Mouse (Mus musculus) liver, embryonic 11.5 days (tissue): ENCODE results near the gene Gabra2. TPM values are rescaled to one million over a fixed set of nuclear protein-coding genes. Genes with fewer than 3 reads are reported as not detected.

Source experiments
- ATAC-seq: fragments of 200-750 bp; cut with Nextera tagmentation; replicated peaks from 2 replicates; pipeline ENCODE4 v1.8.0; 2017; ENCODE audit warnings: moderate number of reproducible peaks, mild to moderate bottlenecking, moderate TSS enrichment, moderate library complexity; ENCODE audit not compliant: low FRiP score
- DNase-seq: peaks from one replicate; pipeline ENCODE4 v3.0.0-alpha.2; 2017; ENCODE audit warnings: low spot score
- H3K27ac ChIP-seq: fragments of 300-500 bp; sonication (generic); 2 replicates; pipeline ENCODE4 v1.5.1; 2014; ENCODE audit warnings: mild to moderate bottlenecking, low read depth, low read length, control low read depth
- H3K27me3 ChIP-seq: fragments of 300-500 bp; sonication (generic); replicated peaks from 2 replicates; pipeline ENCODE4 v1.6.1; 2014; ENCODE audit warnings: low read length, mixed read lengths; ENCODE audit not compliant: control insufficient read depth, insufficient read depth
- H3K36me3 ChIP-seq: fragments of 300-500 bp; sonication (generic); 2 replicates; pipeline ENCODE4 v1.6.1; 2014; ENCODE audit warnings: mild to moderate bottlenecking, low read length, moderate library complexity, mixed read lengths; ENCODE audit not compliant: control insufficient read depth, insufficient read depth
- H3K4me1 ChIP-seq: fragments of 300-500 bp; sonication (generic); replicated peaks from 2 replicates; pipeline ENCODE4 v1.6.1; 2014; ENCODE audit warnings: low read length, mixed read lengths; ENCODE audit not compliant: control insufficient read depth, insufficient read depth
- H3K4me2 ChIP-seq: fragments of 300-500 bp; sonication (generic); 2 replicates; pipeline ENCODE4 v1.6.1; 2014; ENCODE audit warnings: mild to moderate bottlenecking, control low read depth, moderate library complexity
- H3K4me3 ChIP-seq: fragments of 300-500 bp; sonication (generic); 2 replicates; pipeline ENCODE4 v1.5.1; 2014; ENCODE audit warnings: low read depth, low read length, control low read depth
- H3K9ac ChIP-seq: fragments of 300-500 bp; sonication (generic); 2 replicates; pipeline ENCODE4 v1.6.1; 2014; ENCODE audit warnings: low read depth, low read length, control low read depth
- H3K9me3 ChIP-seq: fragments of 300-500 bp; sonication (generic); 2 replicates; pipeline ENCODE4 v1.6.1; 2016; ENCODE audit warnings: low read length, inconsistent platforms, mixed read lengths; ENCODE audit not compliant: control insufficient read depth
- WGBS: fragments of 180-500 bp; shearing (Covaris S2); extraction: QIAGEN DNeasy Blood & Tissue Kit; methylation state at CpG from one replicate; pipeline ENCODE4 v1.1.7; 2014; 5-methylcytosine and 5-hydroxymethylcytosine counted together
- polyA plus RNA-seq: library from polyadenylated mRNA; unstranded; fragments of >200 nt; fragmentation: Nextera tagmentation; extraction: Ambion mirVana; gene quantifications from 2 replicates; pipeline ENCODE4 v1.2.1, GENCODE M21; 2014

The Gabra2 gene
- 0.21 and 0.56 TPM in 2 replicates for polyA plus RNA-seq

DNA sequence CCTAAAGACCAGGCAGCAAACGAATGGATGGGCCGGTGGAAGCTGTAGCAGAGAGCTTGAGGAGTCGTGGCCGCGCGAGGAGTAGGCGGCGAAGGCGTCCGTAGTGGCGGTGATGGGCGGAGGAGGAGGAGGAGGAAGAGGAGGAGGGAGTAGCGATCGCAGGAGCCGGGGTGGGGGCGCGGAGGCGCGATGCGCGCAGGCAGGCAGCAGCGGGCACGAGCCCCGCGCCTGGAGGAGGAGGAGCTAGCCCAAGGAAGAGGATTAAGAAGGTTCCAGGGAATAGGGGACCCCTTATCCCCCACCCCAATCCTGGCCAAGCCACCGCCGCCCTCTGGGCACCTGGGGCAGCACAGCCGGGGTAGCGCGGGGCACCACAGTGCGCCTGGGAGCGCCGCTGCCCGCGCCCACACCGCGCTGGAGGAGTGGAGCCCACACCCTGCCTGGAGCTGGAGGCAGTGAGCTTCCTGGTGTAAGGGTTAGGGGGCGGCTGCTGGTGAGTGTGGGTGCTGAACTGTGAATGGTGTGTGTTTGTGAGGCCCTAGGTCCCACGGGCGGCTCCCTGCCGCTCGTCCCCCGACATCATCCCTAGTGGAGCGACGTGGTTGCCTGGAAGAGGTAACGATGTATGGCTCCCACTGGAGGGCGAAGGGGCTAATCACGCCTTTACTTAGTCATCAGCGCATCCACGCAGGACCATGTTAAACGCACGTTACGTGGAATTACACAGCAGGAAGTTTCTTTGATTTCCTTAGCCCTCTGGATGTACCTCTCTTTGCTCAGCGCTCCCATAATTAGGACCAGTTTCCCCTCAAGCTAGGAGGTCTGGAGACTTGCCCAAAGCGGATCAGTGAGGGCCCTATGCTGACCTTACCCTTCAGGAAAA, at the start of gene Gabra2:
Gene Gabra2 (minus strand): TSS at position 125 of the 883 bp plus-strand sequence.
- peak within 1 kb of the TSS; percentile 70 for H3K4me2 ChIP-seq
- peaks cover 18% of the 10 kb centered on the region for H3K27me3 ChIP-seq
- peak within 1 kb of the TSS; percentile 49 for H3K4me3 ChIP-seq
- no peak within 1 kb of the TSS for H3K27ac ChIP-seq
- no peaks in the 10 kb centered on the region for H3K9me3 ChIP-seq
- 2% methylated on average over 54 of the region's 55 CpGs for WGBS
- no peak within 1 kb of the TSS for H3K9ac ChIP-seq
- no peaks in the 10 kb centered on the region for H3K4me1 ChIP-seq
- no peaks in the 10 kb centered on the region for H3K36me3 ChIP-seq
- peak; percentile 33 for DNase-seq
- ATAC-seq: peak; percentile 63; the same call in 1 of the 2 replicates

DNA sequence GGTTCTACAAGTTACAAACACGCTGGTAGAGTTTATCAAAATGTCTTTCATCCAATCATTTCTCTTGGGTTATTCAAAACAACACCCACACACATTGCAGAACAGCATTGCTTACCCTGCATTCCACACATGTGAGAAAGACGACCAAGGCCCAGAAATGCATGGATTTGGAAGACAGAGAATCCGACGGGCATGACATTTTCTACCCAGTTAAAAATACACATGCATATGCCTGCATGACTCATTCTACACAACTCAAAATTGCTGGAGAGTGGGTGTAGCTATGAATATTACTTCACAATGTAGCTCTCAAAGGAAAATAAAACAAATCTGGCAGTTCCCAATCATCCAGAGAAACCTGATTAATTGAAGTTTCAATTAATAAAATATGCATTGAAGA, 41.0 kb upstream of the Gabra2 start:
- H3K27ac ChIP-seq: no peak overlapping the region
- no peak overlapping the region for H3K4me2 ChIP-seq
- H3K36me3 ChIP-seq: no peaks in the 10 kb centered on the region
- H3K9me3 ChIP-seq: no peaks in the 10 kb centered on the region
- 79% methylated on average over 4 of the region's 4 CpGs for WGBS
- no peaks in the 10 kb centered on the region for H3K27me3 ChIP-seq
- no peaks in the 10 kb centered on the region for H3K4me1 ChIP-seq
- no peak overlapping the region for H3K9ac ChIP-seq
- DNase-seq: no peak
- no peak overlapping the region for H3K4me3 ChIP-seq
- ATAC-seq: no peak

DNA sequence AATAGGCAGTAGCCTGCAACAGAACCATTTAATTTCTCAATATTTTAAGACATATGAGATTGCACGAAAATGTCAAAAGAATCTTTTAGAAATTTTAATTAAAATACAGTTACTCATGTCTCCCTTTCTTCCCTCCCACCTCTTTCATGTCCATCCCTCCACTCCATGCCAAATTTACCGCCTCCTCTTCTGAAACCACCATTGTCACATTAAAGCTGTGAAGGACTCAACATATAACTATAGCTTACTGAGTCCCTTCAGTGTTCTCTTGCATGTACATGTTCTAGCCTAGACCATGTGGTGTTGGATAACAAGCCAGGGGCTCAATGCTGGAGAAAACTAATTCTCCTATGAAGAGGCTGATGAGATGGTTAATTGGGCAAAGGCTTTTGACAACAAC, 40.2 kb upstream of the Gabra2 start:
- no peak for DNase-seq
- no peak overlapping the region for H3K9ac ChIP-seq
- no peak overlapping the region for H3K4me2 ChIP-seq
- no peaks in the 10 kb centered on the region for H3K36me3 ChIP-seq
- 69% methylated on average over 2 of the region's 2 CpGs for WGBS
- H3K4me3 ChIP-seq: no peak overlapping the region
- no peaks in the 10 kb centered on the region for H3K27me3 ChIP-seq
- ATAC-seq: no peak
- H3K27ac ChIP-seq: no peak overlapping the region
- H3K9me3 ChIP-seq: no peaks in the 10 kb centered on the region
- no peaks in the 10 kb centered on the region for H3K4me1 ChIP-seq

DNA sequence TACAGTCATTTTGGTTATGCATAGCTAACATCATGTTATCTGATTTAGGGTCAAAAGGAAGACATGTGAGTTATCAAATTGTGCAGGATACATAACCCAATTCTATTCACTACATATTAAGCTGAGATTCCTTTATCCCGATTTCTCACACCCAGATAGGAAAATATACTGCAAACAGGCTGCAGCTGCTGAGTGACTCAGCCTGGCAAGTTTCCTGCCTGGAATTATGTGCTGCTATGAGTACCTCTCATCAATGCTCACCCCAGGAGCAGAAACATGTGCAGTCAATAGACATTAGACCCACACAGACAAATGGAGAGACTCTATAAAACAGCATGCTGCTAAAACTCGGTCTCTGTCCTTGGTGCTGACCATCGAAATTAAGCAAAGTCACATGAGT, 32.1 kb upstream of the Gabra2 start:
- DNase-seq (no peak), ATAC-seq (no peak)
- Histone ChIP-seq H3K27ac (no peak overlapping the region), H3K27me3 (no peaks in the 10 kb centered on the region), H3K4me2 (no peak overlapping the region), H3K9ac (no peak overlapping the region), H3K9me3 (no peaks in the 10 kb centered on the region; the same call in 1 of the 2 replicates), H3K4me1 (no peaks in the 10 kb centered on the region), H3K36me3 (no peaks in the 10 kb centered on the region), H3K4me3 (no peak overlapping the region)
- 60% methylated on average over 3 of the region's 3 CpGs for WGBS

DNA sequence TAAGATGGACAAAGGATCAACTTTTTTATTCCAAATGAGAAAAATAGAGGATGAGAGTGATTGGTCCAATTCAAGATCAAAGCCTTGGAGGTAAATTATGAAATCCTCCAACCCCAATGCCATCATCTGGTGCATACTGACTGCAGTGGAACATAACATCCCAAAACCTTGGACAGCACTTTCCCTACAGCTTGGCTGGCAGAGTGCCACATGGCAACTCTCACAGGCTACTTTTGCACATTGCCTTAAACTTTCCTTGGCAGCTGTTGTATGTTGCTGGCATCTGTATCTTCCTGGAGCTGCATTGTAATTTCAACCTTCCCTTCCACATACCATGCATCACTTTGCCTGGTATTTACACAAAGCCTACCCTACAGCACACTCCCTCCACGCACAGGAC, 19.6 kb upstream of the Gabra2 start:
- H3K36me3 ChIP-seq: no peaks in the 10 kb centered on the region
- no peaks in the 10 kb centered on the region for H3K27me3 ChIP-seq
- no peak overlapping the region for H3K4me3 ChIP-seq
- no peak for ATAC-seq
- no peaks in the 10 kb centered on the region for H3K4me1 ChIP-seq
- H3K9me3 ChIP-seq: no peaks in the 10 kb centered on the region
- 71% methylated on average over 1 of the region's 1 CpGs for WGBS
- no peak overlapping the region for H3K9ac ChIP-seq
- DNase-seq: no peak
- no peak overlapping the region for H3K27ac ChIP-seq
- no peak overlapping the region for H3K4me2 ChIP-seq

DNA sequence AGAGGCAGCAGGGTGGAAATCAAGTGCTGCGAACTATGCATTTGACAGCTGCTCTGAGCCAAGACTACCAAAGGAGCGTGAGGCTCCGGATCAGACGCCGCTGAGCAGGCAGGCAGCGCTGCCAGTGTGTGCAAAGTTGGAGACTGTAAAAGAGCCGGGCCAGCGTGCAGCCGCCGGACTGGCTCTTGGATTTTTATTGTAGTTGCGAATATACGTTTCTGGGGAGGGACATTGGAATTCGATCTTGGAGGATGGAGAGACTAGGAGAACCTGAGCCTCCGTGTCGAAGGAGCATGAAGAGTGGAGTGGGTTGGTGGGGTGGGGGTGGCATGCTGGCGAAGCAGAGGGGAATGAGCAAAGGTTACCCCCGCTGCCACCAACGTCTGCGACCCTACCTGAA, 469 bp downstream of the Gabra2 start:
- DNase-seq: no peak
- Histone ChIP-seq H3K4me2 (peak overlapping the region; percentile 70), H3K27ac (no peak overlapping the region), H3K4me1 (no peaks in the 10 kb centered on the region), H3K9me3 (no peaks in the 10 kb centered on the region), H3K4me3 (peak overlapping the region; percentile 49), H3K27me3 (peaks cover 18% of the 10 kb centered on the region), H3K9ac (no peak overlapping the region), H3K36me3 (no peaks in the 10 kb centered on the region)
- ATAC-seq: no peak
- 5% methylated on average over 19 of the region's 19 CpGs for WGBS

DNA sequence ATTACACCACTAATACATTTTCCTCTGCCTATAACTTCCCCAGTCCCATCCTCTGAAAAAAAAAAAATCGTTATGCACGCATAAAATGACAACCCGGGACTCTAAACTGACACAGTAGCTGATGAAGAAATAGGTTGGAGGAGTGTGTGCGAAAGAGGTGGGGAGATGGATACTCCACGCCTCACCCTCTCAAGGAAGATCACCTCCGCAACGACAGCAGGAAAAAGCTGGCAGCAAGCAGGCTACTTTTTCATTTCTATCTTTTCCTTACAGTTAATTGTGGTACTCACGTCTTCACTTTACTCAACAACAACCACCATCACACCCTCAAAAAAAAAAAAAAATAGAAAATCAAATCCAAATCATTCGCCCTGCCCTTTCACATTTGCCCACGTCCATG, 873 bp downstream of the Gabra2 start:
- ATAC-seq: no peak
- H3K4me3 ChIP-seq: no peak overlapping the region
- peak overlapping the region; percentile 70 for H3K4me2 ChIP-seq
- no peak overlapping the region for H3K9ac ChIP-seq
- no peaks in the 10 kb centered on the region for H3K36me3 ChIP-seq
- no peak overlapping the region for H3K27ac ChIP-seq
- 28% methylated on average over 10 of the region's 10 CpGs for whole genome bisulfite sequencing
- DNase-seq: no peak
- peaks cover 18% of the 10 kb centered on the region for H3K27me3 ChIP-seq
- H3K4me1 ChIP-seq: no peaks in the 10 kb centered on the region
- H3K9me3 ChIP-seq: no peaks in the 10 kb centered on the region

DNA sequence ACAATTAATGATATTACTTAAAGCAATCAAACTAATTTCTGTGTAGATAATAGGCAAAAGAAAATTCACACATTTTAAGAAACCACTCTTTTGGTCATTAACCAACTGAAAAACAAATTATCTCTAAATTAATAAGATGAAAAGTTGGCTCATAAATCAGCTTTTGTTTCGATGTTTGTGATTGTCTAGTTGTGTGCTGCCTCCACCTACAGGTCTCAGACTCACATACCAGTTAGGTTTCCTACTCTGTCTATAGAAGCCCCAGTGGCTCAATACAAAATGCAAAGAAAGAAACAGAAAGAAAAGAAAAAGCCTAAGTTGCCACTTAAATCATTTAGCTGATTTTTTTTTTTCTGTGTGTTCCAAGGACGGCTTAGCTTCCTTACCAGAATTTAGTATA, 1.8 kb downstream of the Gabra2 start:
- Histone ChIP-seq H3K27ac (no peak overlapping the region), H3K9ac (no peak overlapping the region), H3K4me1 (no peaks in the 10 kb centered on the region), H3K27me3 (peaks cover 18% of the 10 kb centered on the region), H3K36me3 (no peaks in the 10 kb centered on the region), H3K4me3 (no peak overlapping the region), H3K4me2 (no peak overlapping the region), H3K9me3 (no peaks in the 10 kb centered on the region)
- WGBS: 79% methylated on average over 2 of the region's 2 CpGs
- ATAC-seq (no peak), DNase-seq (no peak)

DNA sequence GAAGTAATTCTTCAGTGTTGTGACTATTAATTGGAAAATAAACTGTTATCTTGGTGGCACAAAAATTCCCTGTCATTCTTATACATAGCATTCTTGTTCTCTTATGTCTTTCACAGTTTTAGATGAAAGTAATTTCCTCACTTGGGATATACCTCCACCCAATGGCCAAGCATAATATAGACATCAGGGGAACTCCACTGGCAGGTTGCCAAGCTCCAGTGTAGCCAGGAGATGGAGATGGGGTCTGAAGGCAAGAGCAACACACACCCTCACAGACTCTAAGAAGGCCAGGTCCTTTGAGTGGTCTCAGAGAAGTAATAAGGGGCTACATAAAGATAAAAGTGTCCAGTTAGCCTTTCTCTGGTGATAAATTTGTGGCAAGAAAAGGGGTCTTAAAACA, 3.2 kb downstream of the Gabra2 start:
- H3K36me3 ChIP-seq: no peaks in the 10 kb centered on the region
- no peak overlapping the region for H3K9ac ChIP-seq
- H3K4me1 ChIP-seq: no peaks in the 10 kb centered on the region
- ATAC-seq (no peak), DNase-seq (no peak)
- no peaks in the 10 kb centered on the region for H3K9me3 ChIP-seq
- no peak overlapping the region for H3K27ac ChIP-seq
- H3K27me3 ChIP-seq: peaks cover 18% of the 10 kb centered on the region
- H3K4me2 ChIP-seq: no peak overlapping the region
- H3K4me3 ChIP-seq: no peak overlapping the region
